Mouse (Mus musculus): ENCODE results near the gene Cryba4.

Cryba4 gene

DNA sequence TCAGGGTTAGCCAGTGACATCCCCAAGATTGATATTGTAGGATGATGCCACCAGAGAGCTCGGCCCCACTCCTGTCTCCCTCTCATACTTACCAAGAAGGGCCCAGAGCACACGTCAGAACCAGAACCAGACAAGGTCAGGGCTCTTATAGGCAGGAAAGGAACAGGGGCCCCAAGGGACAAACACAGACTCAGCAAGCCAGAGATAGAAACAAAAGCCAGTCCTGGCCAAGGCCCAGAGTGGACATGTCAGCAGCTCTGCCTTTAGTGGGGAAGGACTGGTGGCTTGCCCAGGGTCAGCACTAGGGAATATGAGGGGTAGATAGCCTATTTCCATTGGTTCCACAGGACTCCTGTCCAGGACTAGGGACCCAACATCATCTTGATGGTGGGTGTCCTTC, at the start of gene Cryba4:
Gene Cryba4 (minus strand): TSS at position 119 of the 400 bp plus-strand sequence.
- no peak for DNase-seq (ENCODE audit: low spot score in 2 of 2)

DNA sequence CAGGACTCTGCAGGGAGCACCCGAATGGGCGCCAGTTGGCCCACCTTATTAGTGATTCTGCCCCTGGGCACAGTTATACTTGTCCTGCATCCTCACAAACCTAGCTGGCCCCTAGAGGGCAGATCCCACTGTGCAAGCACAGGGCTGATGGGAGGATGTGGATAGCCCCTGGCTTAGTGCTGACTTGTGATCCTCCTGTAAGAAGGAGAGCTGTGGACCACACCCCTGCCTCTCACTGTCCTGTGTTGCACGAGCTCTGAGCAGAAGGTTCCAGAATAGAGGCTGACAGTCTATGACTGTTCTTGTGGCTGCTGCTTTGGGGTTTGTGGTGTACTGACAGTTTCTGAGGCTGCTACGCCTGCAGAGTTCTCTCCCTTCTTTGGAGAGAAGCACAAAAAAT, 49.4 kb upstream of the Cryba4 start:
- DNase-seq (ENCODE audit: low spot score in 2 of 2): no peak

DNA sequence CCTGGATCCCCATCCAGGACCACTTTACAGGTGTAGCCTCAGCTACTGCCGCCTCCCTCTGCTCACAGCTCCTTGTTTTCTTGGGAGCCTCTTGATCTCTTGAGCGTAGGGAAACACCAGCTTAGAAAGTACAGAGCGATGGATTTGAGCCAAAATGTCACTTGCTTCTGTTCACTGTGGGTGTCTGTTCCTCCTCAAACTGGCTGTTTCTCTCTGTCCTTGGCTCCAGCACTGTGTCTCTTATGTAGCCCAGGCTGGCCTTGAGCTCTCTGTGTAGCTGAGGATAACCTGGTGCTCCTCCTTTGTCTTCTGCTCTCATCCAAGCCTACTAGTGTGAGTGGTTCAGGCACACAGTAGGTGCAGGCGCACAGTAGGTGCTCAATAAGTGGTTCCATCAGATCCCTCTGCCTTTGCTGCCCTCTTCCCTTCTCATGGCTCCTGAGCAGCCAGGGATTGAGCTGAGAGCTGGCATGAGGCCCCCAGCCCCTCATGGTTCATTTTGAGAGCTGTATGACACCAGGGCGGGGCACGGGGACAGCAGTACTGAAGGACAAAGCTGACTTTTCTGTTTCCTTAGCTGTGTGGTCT, 48.5 kb upstream of the Cryba4 start:
- DNase-seq (ENCODE audit: low spot score in 2 of 2): no peak

DNA sequence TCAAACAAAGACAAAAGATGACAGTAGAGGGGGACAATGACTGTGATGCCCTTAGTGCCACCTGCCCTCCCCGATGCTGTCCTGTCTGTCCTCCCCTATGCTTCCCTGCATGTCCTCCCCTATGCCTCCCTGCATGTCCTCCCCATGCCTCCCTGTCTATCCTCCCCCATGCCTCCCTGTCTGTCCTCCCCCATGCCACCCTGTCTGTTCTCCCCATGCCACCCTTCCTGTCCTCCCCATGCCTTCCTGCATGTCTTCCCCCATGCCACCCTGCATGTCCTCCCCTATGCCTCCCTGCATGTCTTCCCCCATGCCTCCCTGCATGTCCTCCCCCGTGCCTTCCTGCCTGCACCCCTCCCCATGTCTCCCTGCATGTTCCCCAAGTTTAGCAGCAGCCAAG, 47.8 kb upstream of the Cryba4 start:
- no peak for DNase-seq (ENCODE audit: low spot score in 2 of 2)

DNA sequence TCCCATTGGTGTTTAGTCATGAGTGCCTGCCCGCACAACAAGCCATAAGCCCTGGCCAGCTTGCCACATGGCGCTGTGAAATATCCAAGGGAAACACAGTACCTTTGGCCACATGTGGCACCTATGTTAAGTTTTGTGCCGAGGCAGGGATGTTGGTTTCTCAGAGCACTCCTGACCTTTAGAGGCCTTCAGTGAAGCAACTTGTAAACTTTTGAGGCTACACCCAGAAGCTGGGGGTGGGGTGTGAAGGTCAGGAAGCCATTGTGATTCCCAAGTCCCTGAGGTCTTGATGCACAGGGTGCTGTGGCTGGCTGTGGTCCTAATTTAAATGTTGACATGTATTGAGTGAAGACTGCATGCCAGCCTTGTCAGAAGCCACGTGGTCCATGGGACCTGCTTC, 47.1 kb upstream of the Cryba4 start:
- DNase-seq (ENCODE audit: low spot score in 2 of 2): no peak

DNA sequence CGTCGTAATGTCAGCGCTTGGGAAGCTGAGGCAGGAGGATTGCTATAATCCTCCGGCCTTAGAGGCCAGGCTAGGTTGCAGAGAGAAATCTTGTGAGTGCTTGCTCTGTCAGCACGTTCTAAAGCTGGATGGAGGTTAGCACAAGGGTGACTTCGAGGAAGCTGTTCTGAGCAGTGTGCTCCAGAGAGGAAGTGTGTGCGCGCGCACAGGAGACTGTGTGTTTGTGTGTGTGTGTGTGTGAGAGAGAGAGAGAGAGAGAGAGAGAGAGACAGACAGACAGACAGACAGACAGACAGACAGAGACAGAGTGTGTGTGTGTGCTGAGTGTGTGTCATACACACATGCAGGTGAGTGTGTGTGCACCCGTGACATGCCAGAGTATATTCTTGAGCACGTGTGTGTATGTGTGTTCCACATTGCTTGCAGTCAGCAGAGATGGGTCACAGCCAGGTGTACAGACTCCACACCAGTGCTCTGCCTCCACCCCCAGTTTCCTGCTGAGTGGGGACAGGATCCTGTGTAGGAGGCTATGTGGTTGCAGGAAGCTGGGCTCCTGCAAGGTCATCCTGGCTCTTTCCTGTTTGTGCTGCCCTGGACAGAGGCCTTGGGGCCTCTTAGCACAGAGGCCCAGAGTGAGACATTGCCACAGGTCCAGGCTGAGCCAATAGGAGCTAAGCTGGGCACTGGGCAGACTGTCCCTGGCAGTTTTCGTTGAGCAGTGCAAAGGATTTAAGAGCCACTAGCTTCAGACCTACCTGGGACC, 46.1 kb upstream of the Cryba4 start:
- DNase-seq (ENCODE audit: low spot score in 2 of 2): no peak

DNA sequence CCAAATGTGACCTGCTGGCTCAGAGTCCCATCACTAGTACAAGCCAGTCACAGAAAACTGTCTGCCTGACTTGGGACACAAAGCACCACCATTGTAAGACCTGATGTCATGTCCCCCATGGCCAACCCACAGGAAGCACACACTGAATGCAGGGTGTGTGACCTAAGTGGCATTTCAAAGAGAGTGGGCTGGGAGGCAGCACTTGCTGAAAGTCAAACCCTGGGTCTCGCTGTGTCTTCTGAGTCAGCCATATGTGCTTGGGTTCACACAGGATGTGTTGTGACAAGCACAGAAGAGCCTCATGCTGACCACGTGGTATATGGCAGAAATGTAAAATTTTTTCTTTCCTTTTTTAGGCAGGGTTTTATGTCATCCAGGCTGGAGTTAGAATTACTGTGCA, 44.9 kb upstream of the Cryba4 start:
- no peak for DNase-seq (ENCODE audit: low spot score in 2 of 2)

DNA sequence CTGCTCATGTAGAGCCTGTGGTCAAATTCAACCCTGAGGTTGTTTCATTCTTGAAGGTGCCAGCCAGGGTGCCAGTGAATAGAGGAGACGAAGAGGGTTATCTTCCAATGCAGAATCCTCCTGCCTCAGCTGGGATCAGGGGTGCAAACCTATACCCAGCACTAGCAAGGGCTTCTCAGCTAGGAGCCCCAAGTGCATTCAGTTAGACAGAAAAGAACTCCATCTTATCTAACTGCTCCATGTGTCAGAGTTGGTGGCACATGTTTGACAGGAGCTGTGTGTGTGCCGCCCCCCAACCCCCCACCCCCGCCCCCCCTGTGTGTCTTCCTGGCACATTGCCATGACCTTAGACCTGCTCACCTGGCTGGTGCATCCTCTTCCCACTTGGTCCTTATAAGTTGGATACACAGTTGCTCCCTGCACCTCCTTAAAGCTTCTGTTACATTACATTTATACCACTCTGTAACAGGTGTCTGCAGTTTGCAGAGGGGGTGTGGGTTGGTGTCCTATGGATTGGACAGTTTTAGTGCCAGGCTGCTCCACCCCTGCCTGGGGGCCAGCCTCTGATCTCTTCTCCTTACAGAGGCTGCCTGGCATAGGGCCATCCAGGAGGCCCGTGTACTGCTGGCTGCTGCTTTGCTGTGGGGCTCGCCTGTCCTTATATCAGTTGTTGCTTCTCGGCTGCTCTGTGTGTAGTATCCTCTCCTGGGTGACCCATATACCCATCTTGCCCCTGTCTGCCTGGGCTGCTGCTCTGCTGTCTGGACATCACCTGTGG, 44.3 kb upstream of the Cryba4 start:
- DNase-seq (ENCODE audit: low spot score in 2 of 2): no peak

DNA sequence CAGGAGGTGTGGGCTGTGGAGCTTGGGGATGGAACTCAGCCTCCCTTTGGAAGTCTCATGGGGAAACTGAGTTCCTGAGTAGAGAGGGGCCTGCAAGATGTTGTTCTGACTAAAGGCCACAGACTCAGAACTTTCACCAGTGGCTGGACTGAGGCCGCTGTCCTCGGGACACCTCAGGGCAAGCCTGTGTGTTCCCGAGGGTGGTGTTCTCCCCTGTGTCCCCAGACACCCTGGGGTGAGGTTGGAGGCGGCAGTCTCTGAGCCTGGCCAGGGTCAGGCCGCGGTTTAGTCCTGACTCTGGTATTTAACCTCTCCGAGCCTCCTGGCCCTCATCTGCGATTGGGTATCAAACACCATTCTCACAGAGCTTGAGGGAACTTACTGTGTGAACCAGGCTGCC, 43.2 kb upstream of the Cryba4 start:
- no peak for DNase-seq (ENCODE audit: low spot score in 2 of 2)

DNA sequence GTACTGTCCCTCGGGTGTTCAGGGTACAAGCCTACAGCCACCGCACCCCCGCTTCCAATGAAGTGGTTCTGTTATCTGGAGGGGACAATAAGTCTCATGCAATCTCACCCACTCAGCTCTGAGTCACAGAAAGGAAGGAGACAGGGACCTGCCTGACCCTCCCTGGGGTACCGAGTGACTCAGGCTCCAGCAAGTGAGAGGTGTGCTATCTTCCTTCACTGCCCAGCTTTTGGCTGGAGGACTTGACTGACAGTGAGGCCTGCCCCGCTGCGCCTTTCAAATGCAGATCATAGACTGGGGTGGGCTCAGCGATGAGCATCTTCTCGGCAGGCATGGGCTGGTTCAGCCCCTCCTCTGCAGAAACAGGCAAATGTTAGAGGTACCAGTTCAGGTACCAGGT, 42.8 kb upstream of the Cryba4 start:
- DNase-seq (ENCODE audit: low spot score in 2 of 2): no peak

DNA sequence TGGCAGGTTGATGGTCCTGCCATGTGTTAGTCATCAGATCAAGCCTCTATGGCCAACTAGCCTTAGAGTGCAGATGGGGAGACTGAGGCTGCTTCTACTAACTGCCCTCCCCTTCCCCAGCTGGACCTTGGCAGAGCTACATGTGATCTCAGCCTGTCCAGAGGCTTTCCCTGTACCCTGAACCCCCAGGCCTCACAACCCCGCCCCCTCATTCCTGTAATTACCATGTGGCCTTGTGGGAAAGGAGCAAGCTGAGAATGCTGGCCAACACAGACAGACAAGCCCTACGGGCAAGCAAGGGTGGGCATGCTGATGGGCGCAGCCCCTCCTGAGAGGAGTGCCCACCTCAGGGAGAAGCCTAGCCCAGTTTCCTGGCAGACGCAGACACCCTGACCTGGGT, 42.4 kb upstream of the Cryba4 start:
- DNase-seq (ENCODE audit: low spot score in 2 of 2): no peak

DNA sequence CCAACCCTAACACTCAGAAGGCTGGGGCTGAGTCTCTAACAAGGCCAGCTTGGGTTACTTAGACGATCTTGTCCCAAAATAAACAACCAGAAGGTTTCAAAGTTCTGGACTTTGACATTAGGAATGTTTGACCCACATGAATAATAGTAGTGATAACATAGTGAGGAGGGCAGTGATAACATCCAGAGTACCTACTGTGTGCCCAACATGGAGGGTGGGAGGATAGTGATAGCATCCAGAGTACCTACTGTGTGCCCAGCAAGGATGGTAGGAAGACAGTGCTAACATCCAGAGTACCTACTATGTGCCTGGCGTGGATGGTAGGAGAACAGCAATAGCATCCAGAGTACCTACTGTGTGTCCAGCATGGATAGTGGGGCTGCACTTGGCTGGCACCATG, 41.5 kb upstream of the Cryba4 start:
- DNase-seq (ENCODE audit: low spot score in 2 of 2): no peak

DNA sequence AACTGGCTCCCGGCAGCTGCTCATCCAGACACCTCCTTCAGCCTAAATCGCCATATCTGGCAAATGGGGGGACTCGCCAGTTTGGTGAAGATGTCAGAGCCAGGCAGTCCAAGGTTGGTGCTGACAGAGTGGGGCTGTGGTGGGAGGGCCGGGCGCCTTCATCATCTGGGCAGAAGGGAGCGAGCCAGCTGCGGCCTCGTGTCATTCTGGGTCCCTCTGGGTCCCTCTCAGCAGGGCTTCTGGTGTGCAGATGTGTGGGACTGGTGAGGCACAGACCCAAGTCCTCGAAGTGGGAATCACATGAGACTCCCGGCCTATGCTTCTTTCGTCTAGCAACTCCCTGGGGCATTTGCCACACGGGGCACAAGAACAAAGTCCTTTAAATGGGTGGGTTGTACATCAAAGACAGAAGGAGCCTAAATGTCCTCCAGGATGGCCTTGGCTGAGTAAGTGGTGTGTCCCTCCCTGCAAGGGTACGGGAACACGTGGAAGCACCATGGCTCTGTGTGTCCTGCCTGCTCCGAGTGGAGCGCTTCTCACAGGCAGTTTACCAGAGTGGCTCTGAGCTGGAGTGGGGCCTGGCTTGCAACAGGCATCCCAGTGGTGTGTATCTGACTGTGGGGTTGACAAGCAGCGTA, 40.1 kb upstream of the Cryba4 start:
- no peak for DNase-seq (ENCODE audit: low spot score in 2 of 2)

DNA sequence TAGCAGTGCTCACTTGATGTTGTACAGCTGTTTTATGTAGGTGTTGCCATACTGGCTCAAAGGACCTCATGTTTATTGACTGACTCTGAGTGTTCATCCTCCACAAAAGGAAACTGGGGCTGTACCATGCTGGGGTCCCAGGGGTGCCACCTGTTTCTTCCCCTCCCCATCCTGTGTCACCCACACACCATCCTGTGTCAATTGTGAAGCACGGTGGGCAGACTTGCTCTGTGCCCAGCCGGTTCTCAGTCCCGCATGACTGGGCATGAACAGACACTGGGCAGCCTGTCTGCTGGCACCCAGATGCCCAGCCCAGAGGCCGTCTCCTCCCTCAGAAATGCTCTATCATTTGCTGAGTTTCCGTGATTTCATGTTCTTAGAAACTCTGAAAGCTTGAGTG, 39.5 kb upstream of the Cryba4 start:
- DNase-seq (ENCODE audit: low spot score in 2 of 2): no peak

DNA sequence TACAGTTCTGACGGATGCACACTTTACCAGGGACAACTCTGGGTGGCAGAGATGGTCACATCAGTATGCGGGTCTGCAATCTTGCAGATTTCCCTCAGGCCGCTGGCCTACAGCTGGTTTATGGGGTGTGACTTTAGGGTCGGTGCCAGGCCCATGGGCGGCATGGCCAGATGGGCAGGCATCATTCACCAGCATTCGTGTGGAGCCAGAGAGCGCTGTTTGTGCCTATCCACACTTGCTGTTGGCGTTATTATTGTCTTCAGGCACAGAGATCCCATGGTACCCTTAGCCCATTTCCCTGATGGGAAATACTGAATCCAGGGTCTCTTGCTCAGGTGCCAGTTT, 38.2 kb upstream of the Cryba4 start:
- DNase-seq (ENCODE audit: low spot score in 2 of 2): no peak

DNA sequence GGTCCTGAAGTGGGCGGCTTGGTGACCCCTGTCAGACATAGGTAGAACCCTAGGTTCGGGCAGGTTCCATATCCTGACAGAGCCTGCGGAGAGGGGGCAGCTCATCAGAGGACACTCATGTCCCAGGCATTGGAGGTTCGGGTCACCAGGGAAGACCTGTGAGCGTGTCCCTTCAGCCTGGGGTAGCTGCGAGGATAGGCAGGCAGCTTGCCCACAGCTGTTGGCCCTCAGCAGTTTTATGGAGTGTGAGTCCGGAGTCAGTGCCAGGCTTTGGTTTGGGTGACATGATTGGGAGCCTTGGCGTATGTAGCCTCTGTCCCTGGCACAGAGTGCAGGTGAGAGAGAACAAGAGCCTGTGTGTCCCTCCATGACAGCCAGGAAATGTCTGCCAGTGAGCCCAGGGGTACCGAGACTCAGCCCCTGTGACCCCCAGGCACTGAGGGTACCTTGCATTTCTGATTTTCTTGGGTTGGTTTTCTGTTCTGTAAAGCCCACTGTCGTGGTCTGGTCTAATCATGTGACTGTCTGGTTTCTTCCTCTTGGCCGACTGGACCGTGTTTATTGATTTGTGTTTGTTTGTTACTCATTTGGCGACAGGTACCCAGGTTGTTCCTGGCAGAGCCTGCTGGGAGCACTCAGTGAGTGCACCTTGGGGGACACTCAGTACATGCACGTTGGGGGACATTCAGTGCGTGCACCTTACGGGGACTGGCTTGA, 37.7 kb upstream of the Cryba4 start:
- no peak for DNase-seq (ENCODE audit: low spot score in 2 of 2)

DNA sequence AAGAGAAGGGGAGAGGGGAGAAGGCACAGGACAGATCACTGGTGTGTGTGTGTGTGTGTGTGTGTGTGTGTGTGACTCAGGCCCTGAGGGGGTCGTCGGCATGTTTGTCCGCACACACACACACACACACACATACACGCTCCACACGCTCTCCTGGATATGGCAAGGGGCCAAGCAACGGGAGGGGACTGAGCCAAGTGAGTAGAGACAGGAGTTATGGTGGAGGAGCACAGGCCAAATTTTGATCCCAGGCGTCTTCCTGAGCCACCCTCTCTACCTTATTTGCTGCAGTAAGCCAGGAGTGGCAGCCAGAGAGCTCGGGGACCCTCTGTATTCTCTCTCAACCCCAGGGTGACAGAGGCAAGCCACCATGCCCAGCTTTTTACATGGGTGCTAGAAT, 36.9 kb upstream of the Cryba4 start:
- DNase-seq (ENCODE audit: low spot score in 2 of 2): no peak

DNA sequence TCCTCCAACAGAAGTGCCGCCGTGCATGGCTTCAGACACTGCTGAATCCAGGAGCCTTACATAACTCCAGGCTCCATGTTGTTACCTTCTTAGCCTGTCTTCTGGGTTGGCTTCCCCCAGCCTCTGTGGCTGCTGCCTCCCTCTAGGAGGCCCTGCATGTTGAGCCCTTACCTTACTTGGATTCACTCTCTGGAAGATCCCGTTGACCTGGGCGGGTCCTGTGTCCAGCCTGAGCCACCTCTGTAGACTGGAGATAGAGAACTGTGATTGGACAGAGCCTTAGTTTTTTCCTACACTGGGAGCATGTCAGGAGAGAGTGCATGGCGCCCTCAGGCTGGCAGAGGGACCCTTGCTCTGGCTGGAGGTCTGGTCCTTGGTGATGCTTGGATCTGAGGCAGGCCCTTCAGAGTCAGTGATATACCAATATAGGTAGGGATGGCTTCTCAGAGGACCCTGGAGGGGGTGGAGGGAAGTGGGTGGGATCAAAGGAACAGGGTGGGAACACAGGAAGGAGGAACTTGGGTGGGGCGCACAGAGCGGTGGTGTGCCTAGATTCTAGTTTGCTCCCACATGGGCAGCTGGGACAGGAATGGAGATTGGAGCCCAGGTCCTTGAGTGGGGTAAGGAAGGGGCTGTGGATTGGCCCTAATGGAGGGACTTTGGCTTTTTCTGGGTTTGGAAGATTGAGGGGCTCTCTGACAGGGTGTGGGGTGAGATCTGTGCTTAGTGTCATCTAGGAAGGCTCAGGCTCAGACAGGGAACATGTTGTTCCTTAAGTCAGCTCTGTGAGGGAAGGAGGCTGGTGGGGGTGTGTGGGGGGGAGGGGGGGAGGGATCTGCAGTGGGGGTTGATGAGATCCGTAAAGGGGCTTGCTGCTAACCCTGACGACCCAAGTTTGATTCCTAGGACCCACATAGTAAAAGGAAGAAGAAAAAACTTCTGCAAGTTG, 36.1 kb upstream of the Cryba4 start:
- no peak for DNase-seq (ENCODE audit: low spot score in 2 of 2)

DNA sequence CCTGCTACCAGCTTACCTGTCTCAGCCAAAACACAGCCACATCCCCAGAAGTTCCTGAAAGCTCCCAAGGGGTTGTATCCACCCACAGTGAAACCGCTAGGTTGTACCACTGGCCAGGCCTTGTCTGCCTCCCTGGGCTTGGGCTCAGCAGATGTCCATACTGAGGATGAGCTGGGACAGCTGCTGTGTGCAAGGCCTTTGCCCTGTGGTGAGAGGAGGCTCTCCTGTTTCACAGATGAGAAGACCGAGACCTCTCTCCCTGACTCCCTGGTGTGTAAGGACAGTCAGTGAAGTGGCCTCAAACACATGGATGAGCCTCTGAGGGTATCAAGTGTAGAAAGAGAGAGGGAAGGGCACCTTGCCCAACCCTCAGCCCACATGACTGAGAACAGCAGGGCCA, 35.3 kb upstream of the Cryba4 start:
- no peak for DNase-seq (ENCODE audit: low spot score in 2 of 2)

DNA sequence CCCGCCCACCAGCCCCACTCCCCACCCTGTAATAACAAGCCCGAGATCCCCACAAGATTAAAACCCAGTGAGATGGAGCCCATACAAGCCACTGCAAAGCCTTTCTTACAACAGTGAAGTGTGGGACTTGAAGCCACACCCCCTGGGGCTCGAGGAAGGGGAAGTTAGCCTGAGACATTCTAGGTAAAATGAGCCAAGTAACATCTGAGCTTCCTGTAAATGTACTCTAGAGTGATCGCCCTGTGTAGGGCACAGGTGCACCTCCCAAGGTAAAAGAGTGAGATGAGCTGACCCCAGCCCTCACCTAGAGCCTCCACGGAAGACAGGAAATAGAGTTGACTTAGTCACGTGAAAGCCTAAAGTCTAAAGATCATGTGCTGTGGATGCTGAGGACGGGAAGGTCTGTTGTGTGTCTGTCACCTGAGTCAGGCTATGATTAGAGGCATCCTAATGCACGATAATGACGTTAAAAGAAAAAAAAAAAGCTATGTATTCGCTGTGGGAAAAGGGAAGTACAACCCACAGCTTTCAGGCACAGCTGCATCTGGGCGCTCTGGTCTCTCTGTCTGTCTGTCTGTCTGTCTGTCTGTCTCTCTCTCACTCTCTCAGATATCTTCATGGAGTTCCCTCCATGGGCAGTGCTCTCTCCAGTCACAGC, 34.8 kb upstream of the Cryba4 start:
- no peak for DNase-seq (ENCODE audit: low spot score in 2 of 2)
